Mouse (Mus musculus): ENCODE results near the gene Lix1l.
A peak's percentile ranks its signal among the peaks of the same experiment; 100 is the strongest.

Gene Lix1l

GRCm38 (mm10) chr3:96566661-96567450 is 34.1 kb upstream of the Lix1l start:
- no peak for DNase-seq (ENCODE audit: low spot score in 2 of 2)

GRCm38 (mm10) chr3:96568605-96569004 is 32.3 kb upstream of the Lix1l start:
- DNase-seq (ENCODE audit: low spot score in 2 of 2): no peak

GRCm38 (mm10) chr3:96569506-96569905 is 31.4 kb upstream of the Lix1l start:
- DNase-seq (ENCODE audit: low spot score in 2 of 2): no peak

- no peak for DNase-seq (ENCODE audit: low spot score in 2 of 2)
Measured at GRCm38 (mm10) chr3:96569966-96570605, 30.9 kb upstream of the Lix1l start.

GRCm38 (mm10) chr3:96570643-96571042 is 30.3 kb upstream of the Lix1l start:
- no peak for DNase-seq (ENCODE audit: low spot score in 2 of 2)

- no peak for DNase-seq (ENCODE audit: low spot score in 2 of 2)
Measured at GRCm38 (mm10) chr3:96571336-96571735, 29.6 kb upstream of the Lix1l start.

GRCm38 (mm10) chr3:96571896-96572698 is 28.9 kb upstream of the Lix1l start:
- no peak for DNase-seq (ENCODE audit: low spot score in 2 of 2)

- DNase-seq (ENCODE audit: low spot score in 2 of 2): no peak
Measured at GRCm38 (mm10) chr3:96573611-96574511, 27.1 kb upstream of the Lix1l start.

- no peak for DNase-seq (ENCODE audit: low spot score in 2 of 2)
Measured at GRCm38 (mm10) chr3:96575272-96575984, 25.5 kb upstream of the Lix1l start.

- DNase-seq (ENCODE audit: low spot score in 2 of 2): peak in 1 of 2 experiments; percentile 60
Measured at GRCm38 (mm10) chr3:96576005-96576658, 24.8 kb upstream of the Lix1l start.

- DNase-seq (ENCODE audit: low spot score in 2 of 2): peak; percentile 90 to 92
Measured at GRCm38 (mm10) chr3:96576690-96577541, 24.0 kb upstream of the Lix1l start, which contains the start of gene Gm16253. Gene Gm16253, plus strand, starts transcription at chr3:96576984.

GRCm38 (mm10) chr3:96577566-96577965 is 23.4 kb upstream of the Lix1l start:
- DNase-seq (ENCODE audit: low spot score in 2 of 2): no peak

GRCm38 (mm10) chr3:96578561-96579238 is 22.2 kb upstream of the Lix1l start:
- DNase-seq (ENCODE audit: low spot score in 2 of 2): no peak

- no peak for DNase-seq (ENCODE audit: low spot score in 2 of 2)
Measured at GRCm38 (mm10) chr3:96579239-96579750, 21.7 kb upstream of the Lix1l start.

- peak; percentile 86 to 91 for DNase-seq (ENCODE audit: low spot score in 2 of 2)
Measured at GRCm38 (mm10) chr3:96579885-96580454, 21.0 kb upstream of the Lix1l start.

GRCm38 (mm10) chr3:96581141-96581540 is 19.8 kb upstream of the Lix1l start:
- no peak for DNase-seq (ENCODE audit: low spot score in 2 of 2)

GRCm38 (mm10) chr3:96581771-96582515 is 19.0 kb upstream of the Lix1l start:
- no peak for DNase-seq (ENCODE audit: low spot score in 2 of 2)
